Mouse (Mus musculus) thymus, adult 2 months (tissue): ENCODE data around the gene Plxdc1.

Experiments used
- CTCF ChIP-seq: fragments of 200-500 bp; IDR thresholded peaks from 2 replicates; pipeline ENCODE4 v1.5.1; 2012; ENCODE audit warnings: mild to moderate bottlenecking, control low read depth, low read length, moderate library complexity, borderline replicate concordance; ENCODE audit not compliant: control insufficient read depth, poor library complexity, insufficient read depth; ENCODE audit errors: extremely low read depth
- POLR2A ChIP-seq: fragments of 200-500 bp; IDR thresholded peaks from 2 replicates; pipeline ENCODE4 v1.6.1; 2012; ENCODE audit warnings: mild to moderate bottlenecking, low read length, control low read depth, moderate library complexity; ENCODE audit not compliant: control insufficient read depth, poor library complexity, insufficient read depth; ENCODE audit errors: extremely low read depth

GRCm38 (mm10) chr11:97985727-97986677, at the start of gene Plxdc1:
- TF ChIP-seq CTCF, result no peak; the same call in 1 of the 2 replicates
- no peak for TF ChIP-seq POLR2A
